Comparison of ENCODE assay signal across 8 mouse cellular contexts in genomic region chr3:86920343-86921083, GRCm38 (mm10). TPM values are rescaled to one million over a fixed set of nuclear protein-coding genes. Genes with fewer than 3 reads are reported as not detected.
A peak's percentile ranks its signal among the peaks of the same experiment; 100 is the strongest.
DNase-seq lines count a peak whose midpoint lies in the region; ATAC-seq and TF ChIP-seq lines count a peak whose summit lies in the region.

Gene Dclk2, minus strand, starts transcription at chr3:86920852.

- no peaks in the 10 kb centered on the region for H3K36me3 ChIP-seq in forebrain, postnatal 0 days (ENCODE audit: insufficient read depth)

- DNase-seq in MN1 (ENCODE audit: low spot score): peak; percentile 90
- peak; percentile 87 for DNase-seq in cerebellum, adult 8-10 months
- peak; percentile 94 for DNase-seq in forebrain, postnatal 0 days
- peak; percentile 79 for DNase-seq in heart, postnatal 36 days
- DNase-seq in layer of hippocampus, adult 2 months (ENCODE audit: low spot score in 2 of 2): peak; percentile 72 to 79
- peak; percentile 49 for DNase-seq in lung, adult 2 months
- peak; percentile 67 for DNase-seq in testis, postnatal 14 days (ENCODE audit: low spot score)

- no peaks in the 10 kb centered on the region for H3K27me3 ChIP-seq in forebrain, postnatal 0 days (ENCODE audit: insufficient read depth, low read length)

- peak within 1 kb of the TSS; percentile 67 for H3K4me2 ChIP-seq in forebrain, postnatal 0 days (ENCODE audit: low read depth)

- TF ChIP-seq CTCF in forebrain, postnatal 0 days (IDR thresholded peaks at IDR 0.05; ENCODE audit: low read depth): no peak
- TF ChIP-seq CTCF in layer of hippocampus, adult 2 months (conservative IDR thresholded peaks at IDR 0.05): no peak; the same call in 1 of the 2 replicates
- TF ChIP-seq CTCF in lung, adult 2 months (IDR thresholded peaks at IDR 0.05; ENCODE audit: insufficient read depth, low read length): no peak
- TF ChIP-seq CTCF in olfactory bulb, adult 2 months (IDR thresholded peaks at IDR 0.05; ENCODE audit: insufficient read depth, low read depth, low read length): no peak

- H3K4me3 ChIP-seq in forebrain, postnatal 0 days (ENCODE audit: low read depth, low read length): peak within 1 kb of the TSS; percentile 90
- H3K4me3 ChIP-seq in layer of hippocampus, adult 2 months: peak within 1 kb of the TSS; percentile 75
- H3K4me3 ChIP-seq in lung, adult 2 months (replicated peaks; ENCODE audit: extremely low read depth, low read depth, low read length): peak within 1 kb of the TSS; percentile 76
- H3K4me3 ChIP-seq in olfactory bulb, adult 2 months (ENCODE audit: insufficient read depth, low read depth, low read length): peak within 1 kb of the TSS; percentile 82

- TF ChIP-seq POLR2A in lung, adult 2 months (IDR thresholded peaks at IDR 0.05; ENCODE audit: borderline replicate concordance, extremely low read depth, low read depth, low read length): no peak
- TF ChIP-seq POLR2A in olfactory bulb, adult 2 months (IDR thresholded peaks at IDR 0.05; ENCODE audit: insufficient read depth, low read depth, low read length): peak; percentile 88

- intact Hi-C loops in heart, postnatal 36 days (cut with DNase I): loop anchor here (2.0 to 10.0 kb wide), 2 partner anchors 130 to 696 kb away; partner anchors contain the start of gene Lrba

- ATAC-seq in forebrain, postnatal 0 days: peak; percentile 88

- WGBS in forebrain, postnatal 0 days: 1% methylated on average over 84 of the region's 91 CpGs
- WGBS in lung, adult 2 months: 2% methylated on average over 89 of the region's 91 CpGs
- under 1% methylated on average over 91 of the region's 91 CpGs for WGBS in olfactory bulb, adult 2 months

- H3K27ac ChIP-seq in forebrain, postnatal 0 days (ENCODE audit: low read depth, low read length): peak within 1 kb of the TSS; percentile 96
- H3K27ac ChIP-seq in layer of hippocampus, adult 2 months: peak within 1 kb of the TSS; percentile 99
- H3K27ac ChIP-seq in olfactory bulb, adult 2 months (ENCODE audit: insufficient read depth, low read depth, low read length): peak within 1 kb of the TSS; percentile 84

- peaks cover 25% of the 10 kb centered on the region for H3K4me1 ChIP-seq in forebrain, postnatal 0 days (ENCODE audit: insufficient read depth)
- no peaks in the 10 kb centered on the region for H3K4me1 ChIP-seq in lung, adult 2 months (ENCODE audit: control insufficient read depth, insufficient read depth, low read length)
- H3K4me1 ChIP-seq in olfactory bulb, adult 2 months (ENCODE audit: control insufficient read depth, insufficient read depth, low read length): peaks cover 7% of the 10 kb centered on the region

- H3K9me3 ChIP-seq in forebrain, postnatal 0 days (ENCODE audit: low read length): no peaks in the 10 kb centered on the region

- H3K9ac ChIP-seq in forebrain, postnatal 0 days: peak within 1 kb of the TSS; percentile 97

RNA-seq across cellular contexts. Expression of gene Dclk2, which starts in this region (rescaled TPM):
- total RNA-seq in forebrain, postnatal 0 days (2014; rRNA removed): 141 and 166 TPM in 2 replicates
- polyA plus RNA-seq in forebrain, postnatal 0 days (2015; fragmentation: Nextera tagmentation; extraction: Ambion mirVana): 57.1 and 72.4 TPM in 2 replicates
- total RNA-seq in heart, postnatal 36 days (2021): 1 to 10 TPM in 1 of 2 experiments, under 1 TPM in 1; 1.00 to 1.6 TPM
- total RNA-seq in layer of hippocampus, adult 2 months (2021): 100 to 1,000 TPM; 103 to 113 TPM
- 3.5 and 4.0 TPM in 2 replicates for polyA plus RNA-seq in lung, adult 2 months (2012; rRNA removed)
- 287 TPM in 1 of 2 replicates, not detected in the other for polyA plus RNA-seq in olfactory bulb, adult 2 months (2012; ENCODE audit: insufficient read depth, insufficient read length, low replicate concordance, missing spikeins)

Comparison
In these comparisons a context has a peak if more than half of its experiments do, and no peak if none do; other contexts are left out.
1. Peak in every context shown above with its lines: DNase-seq, ATAC-seq, H3K4me3 ChIP-seq and H3K27ac ChIP-seq.
2. RNA of gene Dclk2 (total RNA-seq): 141 to 166 TPM in forebrain, postnatal 0 days and 103 to 113 TPM in layer of hippocampus, adult 2 months; 1.00 to 1.6 TPM in heart, postnatal 36 days; every median in the first group is over 10 times any median in the second.
3. RNA of gene Dclk2 (polyA plus RNA-seq): 287 TPM in olfactory bulb, adult 2 months and 57.1 to 72.4 TPM in forebrain, postnatal 0 days; 3.5 to 4.0 TPM in lung, adult 2 months; every median in the first group is over 10 times any median in the second.